Mouse (Mus musculus): ENCODE measurements around the gene Fam178b.
A peak's percentile ranks its signal among the peaks of the same experiment; 100 is the strongest.

Gene Fam178b

DNA sequence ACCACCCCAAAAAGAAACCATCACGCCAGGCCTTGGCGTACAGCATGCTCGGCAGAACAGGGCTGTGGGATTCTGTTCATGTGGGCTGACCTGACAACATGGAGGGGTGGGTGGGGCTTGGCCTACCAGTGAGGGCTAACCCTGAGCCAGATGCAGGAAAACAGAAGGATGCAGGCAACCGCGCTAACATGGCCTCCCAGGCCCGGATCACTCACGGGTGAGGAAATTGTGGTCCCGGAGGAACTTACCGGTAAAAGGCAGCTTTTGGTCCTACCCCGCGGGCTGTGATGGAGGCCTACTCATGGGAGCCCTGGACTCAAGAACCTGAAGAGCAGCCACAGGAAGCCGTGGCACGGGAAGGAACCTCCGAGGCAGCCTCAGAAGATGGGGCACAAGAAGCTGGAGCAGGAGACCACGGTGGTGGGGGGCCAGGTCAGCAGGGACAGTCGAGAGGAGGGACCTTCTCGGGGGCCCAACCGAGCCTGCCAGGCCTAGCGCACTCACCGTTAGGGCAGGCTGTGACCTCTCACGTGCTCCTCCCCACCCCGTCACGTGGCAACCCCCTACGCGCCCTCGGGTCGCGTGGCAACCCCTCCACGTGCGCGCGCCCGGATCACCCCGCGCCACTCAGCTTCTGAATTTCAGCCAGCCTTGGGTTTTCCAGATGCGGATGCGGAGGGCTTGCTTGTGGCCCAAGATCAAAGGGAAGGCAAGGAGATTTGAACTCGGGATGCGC is at the start of gene Fam178b:
TSS of gene Fam178b (minus strand) at position 564 of the 736 bp plus-strand sequence.
- peak; percentile 79 for DNase-seq (ENCODE audit: low read depth, low spot score)

DNA sequence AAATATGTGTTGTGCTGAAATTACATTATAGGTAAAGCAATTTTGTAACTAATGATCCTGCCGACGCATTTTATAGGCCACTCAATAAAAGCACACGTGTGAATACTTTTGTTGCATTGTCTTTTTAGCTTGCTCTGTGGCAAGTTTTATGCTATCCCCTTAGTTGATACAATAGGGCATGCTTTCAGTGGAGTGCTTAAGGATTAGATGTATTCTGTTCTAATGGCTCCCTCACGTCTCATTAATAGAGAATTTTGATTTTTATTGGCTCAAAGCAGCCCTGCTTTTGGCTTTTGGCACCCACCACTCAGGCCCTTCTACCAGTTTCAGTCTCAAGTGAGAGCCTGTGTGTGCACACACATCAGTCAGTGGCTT is 41.1 kb upstream of the Fam178b start:
- no peak for DNase-seq (ENCODE audit: low read depth, low spot score)

DNA sequence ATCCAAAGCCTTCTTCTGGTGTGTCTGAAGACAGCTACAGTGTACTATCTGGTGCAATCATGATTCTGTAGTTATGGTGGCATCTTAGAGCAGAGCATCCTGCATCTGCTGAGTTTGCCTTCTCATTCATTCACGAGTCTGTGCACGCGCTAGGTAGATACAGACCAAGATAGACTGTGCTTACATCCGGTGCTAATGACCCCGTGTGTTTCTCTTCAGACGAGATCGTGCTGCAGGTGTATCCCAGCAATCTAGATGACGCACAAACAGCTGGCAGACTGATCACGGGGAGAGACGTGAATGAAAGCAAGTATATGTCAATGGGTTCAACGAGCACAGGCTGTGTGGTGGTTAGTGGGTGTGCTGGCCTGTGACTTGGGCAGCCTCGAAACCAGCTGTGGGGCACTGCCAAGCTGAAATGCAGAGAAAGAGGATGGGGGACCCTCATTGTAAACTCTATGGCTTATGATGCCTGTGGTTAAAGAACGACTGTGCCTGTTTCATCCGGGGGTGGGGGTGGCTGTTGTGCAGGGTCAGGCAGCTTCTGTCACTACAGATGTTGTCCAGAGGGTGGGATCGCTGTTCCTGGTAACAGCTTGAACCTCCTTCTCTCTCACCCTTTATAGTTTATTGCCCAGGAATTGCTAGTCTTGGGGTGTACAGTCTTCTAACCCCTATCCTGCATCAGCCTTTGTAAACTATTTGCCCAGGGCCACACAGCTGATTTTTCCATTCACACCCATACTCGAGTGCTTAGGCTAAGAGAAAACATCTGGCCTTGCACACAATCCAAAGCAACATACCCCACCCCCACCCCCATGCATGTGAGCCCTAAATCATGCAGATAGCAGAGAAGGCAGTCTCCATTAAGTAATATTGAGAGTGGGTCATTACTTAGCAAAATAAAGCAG is 40.4 kb upstream of the Fam178b start:
- no peak for DNase-seq (ENCODE audit: low read depth, low spot score)

DNA sequence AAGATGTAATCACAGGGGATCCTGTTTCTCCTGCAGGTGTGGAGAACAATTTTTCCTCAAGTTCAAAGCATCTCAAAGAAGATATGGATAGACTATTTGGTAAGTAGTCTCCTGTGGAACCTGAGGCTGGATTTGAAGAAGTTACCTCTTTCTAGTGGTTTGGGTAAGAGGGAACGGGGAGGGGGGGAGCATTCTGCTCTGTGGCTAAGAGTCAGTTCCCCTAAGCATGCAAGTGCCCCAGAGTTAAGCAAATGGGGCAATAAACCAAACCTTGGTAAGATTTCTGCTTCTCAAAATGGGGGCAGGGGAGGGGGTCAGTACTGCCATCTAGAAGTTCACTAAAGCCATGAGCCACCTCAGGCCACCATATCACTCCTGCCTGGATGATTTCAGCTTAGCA is 35.8 kb upstream of the Fam178b start:
- DNase-seq (ENCODE audit: low read depth, low spot score) = no peak

DNA sequence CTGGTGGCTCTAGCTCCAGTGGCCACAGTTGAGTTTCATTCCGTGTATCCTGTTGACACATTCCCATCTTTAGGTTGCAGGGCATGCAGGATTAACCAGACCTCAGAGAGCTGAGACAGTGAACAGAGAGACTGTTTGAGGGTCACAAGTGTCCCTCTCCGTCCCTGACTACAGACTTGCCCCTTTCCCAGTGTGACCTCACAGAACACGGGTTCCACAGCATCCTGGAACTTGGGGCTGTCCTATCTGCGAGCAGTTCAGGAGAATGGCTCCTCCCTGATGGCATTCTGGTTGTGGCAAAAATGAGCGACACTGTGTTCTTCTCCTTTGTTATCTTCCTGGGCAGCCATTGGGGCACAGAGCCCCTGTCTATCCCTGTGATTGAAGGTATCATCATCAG is 31.3 kb upstream of the Fam178b start, which contains the start of gene Actr1b:
TSS of gene Actr1b (minus strand) at position 112 of the 400 bp plus-strand sequence.
- DNase-seq (ENCODE audit: low read depth, low spot score) = no peak

DNA sequence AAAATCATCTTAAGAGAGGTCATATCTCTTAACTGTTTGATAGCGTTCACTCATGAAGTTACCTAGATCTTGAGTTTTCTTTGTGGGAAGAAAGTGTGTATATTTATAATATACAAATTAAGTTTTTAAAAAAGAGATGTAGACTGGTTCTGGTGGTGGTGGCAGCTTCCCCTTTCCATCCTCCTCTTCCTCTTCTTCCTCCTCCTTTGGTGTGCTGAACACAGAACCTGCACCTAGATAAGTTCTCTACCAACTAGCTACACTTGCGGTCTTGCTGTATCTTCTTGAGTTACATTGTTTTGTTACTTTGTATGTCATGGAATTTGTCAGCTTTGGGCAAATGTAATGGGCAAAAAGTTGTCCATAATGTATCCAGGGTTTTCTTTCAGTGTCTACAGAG is 28.1 kb upstream of the Fam178b start:
- no peak for DNase-seq (ENCODE audit: low read depth, low spot score)

DNA sequence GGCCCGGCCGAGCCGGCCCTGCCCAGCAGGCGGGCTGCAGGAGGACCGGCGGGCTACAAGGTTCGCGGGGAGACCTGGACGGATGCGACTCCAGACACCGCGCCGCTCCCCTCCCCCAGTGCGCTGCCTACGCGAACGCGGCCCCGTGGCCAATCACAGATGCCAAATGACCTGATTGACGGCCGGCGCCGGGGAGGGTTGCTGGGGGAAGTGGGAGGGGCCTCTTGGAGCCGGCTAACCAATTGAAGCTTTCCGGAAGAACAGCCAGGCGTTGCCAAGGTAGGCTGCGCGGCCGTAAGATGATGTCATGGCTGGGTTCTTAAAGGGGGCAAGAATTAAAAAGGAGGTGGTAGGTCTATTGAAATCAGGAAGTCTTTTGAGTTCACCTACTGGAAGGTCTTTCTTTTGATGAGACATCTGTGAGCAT is 26.9 kb upstream of the Fam178b start, which contains the start of gene 4933424G06Rik:
TSS of gene 4933424G06Rik (plus strand) at position 296 of the 427 bp plus-strand sequence.
- DNase-seq (ENCODE audit: low read depth, low spot score) = peak; percentile 98

DNA sequence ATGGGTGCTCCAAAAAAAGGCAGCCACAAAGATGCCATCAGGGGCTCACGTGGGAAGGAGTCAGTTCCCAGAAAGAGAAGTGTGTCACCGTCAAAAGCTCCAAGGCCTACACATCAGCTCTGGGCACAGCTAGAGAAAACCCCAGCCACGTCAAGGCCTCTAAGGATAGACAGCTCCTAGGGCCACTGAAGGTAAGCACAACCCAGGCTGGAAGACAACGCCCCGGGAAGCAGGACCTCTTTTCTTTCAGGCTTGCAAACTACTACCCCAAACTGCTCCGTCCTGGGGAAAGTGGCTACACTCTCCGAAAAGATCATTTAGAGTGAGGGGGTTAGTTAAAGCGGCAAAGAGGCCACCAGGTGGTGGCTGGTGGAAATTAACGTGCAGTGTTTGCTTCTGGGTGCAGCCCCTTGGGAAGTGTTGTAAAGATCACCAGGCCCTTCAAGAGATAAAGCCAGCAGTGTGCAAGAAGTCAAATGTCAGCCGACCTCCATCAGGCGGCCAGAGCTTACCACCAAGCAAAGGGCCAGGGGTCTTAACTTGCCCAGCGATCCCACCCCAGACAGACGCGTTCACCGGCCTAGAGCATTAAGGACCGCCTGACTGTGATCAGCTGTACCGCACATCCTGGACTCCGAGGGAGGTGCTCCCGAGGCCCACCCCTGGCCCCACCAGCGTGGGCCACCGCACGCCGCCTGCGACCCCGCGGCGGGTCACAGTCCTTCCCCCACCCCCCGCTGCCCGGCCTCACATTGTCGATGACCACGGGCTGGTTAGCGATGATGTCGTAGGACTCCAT is 26.3 kb upstream of the Fam178b start:
- DNase-seq (ENCODE audit: low read depth, low spot score) = peak; percentile 64

DNA sequence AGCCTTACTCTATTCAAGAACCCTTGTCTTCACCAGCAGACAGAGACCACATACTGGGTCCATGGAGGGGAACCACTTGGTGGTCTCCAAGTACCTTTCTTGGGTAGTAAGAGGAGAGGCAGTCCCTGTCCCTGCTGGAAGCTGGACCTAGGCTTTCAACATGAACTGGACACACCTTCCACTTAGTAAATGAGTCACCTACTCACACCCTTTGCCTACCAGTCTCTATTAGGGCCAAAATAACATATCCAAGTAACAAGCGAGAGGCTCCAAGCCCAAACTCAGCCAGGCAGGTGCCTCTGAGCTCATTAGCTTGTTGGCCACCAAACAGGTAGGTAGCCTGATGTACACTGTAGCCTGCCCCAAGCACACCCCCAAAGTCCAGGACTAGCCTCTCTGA is 25.6 kb upstream of the Fam178b start:
- DNase-seq (ENCODE audit: low read depth, low spot score) = no peak

DNA sequence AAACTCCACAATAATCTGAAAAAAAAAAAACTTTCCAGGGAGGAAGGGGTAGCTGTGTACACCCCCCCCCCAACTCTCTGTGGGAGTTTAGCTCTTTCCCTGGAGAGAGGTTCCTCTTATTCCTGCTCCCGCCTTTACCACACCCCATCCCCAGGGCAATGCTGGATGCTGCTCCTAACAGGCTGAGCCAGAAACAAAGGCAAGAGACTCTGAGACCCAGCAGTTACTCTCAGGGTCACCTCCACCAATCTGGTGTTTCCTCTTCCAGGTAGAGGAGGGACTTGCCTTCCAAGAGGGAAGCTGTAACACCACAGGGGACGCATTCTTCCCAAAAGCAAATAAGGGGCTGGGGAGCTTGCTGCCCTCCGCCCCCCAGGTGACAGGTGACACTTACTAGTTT is 24.8 kb upstream of the Fam178b start:
- peak; percentile 93 for DNase-seq (ENCODE audit: low read depth, low spot score)

DNA sequence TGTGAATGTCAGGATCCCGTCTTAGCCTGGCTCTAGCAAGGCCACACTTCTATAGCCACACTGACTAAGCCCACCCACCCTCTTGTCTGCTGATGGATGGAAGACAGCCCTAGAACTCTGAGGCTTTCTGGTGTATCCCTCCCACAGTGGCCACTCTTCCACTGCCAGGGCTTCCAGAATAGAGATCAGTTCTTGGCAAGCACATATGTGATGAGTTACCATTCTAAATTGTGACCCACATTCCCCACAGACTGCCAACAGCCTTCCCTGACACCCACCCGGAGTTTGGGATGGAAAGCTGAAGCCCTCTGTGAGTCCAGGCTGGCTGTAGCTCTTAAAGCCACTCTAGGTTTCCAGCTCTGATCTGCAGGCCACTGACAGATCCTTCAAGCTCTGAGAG is 24.2 kb upstream of the Fam178b start:
- no peak for DNase-seq (ENCODE audit: low read depth, low spot score)

DNA sequence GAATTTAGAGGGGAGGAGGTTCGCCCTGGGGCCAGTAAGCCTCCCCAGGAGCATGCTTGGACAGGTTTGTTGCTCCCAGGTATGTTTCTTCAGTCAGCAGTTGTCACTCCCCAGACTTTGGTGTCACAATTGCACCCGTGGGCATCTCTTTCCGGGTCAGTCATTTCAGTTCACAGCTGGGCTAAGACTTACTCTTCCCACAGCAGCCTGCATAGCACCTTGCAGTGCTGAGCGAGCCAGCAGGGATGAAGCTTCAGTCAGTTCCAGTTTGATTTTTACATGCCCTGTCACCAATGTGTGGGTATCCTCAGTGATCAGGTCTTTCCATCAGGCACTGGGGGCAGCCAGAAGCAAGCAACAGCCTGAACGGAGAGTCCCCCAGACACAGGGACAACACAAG is 14.0 kb upstream of the Fam178b start:
- DNase-seq (ENCODE audit: low read depth, low spot score) = no peak

DNA sequence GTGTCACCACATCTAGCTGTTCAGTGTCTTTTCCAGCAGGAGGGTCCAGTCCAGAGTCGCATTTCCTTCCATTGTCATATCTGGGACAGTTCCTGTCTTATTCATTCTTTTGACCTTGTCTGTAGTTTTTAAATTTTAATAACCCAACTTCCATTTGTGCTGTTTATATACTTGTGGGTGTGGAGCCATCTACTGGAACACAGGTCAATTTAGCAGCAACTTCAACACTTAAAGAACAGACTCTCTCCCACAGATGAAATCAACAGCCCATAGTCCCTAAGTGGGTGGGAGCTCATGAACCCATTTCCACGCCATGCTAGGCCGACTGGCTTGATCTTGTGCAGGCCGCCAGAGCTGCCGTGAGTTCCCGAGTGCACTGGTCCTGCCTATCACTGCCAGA is 13.4 kb upstream of the Fam178b start:
- DNase-seq (ENCODE audit: low read depth, low spot score) = no peak

DNA sequence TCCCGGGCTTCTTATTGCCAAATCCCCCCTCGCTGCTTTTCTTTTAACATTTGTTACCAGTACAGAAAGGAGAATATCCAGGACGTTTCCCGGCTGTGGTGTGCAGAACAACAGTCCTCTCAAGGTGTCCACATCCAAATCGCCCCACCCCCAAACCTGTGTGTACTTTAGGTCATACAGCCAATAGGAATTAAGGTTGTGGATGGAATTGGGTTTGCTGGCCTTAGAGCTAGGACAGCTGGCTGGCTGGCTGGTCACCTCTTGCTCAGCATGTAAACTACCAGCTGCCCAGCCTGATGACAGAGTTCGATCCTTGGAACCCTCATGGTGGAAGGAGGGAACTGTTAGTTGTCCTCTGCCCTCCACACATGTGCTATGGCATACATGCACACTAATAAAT is 11.9 kb upstream of the Fam178b start:
- DNase-seq (ENCODE audit: low read depth, low spot score) = no peak

DNA sequence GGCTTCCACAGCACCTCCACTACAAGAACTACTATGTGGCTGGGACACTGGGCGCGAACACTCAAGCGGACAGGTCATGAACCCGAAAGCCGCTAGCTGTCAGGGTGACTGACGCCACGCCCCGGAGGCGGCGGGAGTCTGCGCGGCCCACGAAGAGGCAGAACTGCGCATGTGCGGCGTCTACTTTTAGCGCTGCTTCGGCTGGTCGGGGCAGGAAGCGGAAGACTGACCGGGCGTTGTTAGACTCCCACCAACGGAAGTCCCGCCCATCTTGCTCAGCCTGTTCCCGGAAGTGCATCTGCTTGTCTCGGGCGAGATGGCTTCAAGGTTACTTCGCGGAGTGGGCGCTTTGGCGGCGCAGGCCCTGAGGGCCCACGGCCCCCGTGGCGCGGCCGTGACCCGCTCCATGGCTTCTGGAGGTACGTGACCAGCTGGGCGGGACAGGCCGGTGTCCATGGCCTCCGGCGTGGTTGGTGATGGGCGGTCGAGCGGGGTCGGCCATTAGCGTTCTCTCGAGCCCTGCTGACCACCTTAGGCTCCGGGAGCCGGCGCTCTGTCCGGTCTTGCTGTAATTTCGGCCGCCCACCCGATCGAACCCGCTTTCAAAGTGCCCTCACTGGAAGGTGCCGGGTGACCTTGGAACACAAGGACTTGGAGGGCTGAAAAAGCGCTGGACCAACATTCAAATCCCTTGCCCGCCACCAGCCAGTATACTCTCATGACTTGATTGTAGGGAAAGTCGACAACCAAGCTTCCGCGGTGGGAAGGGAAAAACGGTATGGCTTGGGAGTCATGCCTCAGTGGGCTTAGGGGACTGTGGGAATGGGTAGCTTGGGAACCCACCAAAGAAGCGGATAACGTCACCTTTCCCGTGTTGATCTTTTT is 8.5 kb upstream of the Fam178b start, which contains the start of gene Cox5b:
TSS of gene Cox5b (plus strand) at position 179 of the 885 bp plus-strand sequence.
- DNase-seq (ENCODE audit: low read depth, low spot score) = peak; percentile 98

DNA sequence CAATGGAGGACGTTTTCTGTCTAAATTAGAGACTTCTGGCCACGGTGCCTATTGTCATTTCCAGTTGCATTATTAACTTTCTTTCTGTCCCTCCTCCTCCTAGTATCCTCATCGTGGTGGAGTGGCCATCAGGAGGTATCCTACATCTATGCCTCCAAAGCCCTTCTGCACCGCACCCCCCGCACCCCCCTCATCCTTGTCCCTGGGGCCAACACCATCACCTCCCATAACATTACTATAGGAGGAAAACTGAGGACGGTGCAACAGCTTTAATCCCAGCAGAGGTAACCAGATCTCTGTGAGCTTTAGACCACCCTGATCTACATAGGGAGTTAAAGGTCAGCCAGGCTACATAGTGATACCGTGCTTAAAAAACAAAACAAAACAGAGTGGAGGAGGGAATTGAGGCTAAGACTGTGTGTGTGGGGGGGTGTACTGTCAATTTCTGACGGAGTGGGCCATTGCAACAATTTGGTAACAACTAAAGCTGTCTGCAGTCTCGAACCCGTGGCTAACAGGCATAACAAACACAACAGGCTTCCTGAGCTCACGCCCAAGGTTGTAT is 7.8 kb upstream of the Fam178b start:
- no peak for DNase-seq (ENCODE audit: low read depth, low spot score)

DNA sequence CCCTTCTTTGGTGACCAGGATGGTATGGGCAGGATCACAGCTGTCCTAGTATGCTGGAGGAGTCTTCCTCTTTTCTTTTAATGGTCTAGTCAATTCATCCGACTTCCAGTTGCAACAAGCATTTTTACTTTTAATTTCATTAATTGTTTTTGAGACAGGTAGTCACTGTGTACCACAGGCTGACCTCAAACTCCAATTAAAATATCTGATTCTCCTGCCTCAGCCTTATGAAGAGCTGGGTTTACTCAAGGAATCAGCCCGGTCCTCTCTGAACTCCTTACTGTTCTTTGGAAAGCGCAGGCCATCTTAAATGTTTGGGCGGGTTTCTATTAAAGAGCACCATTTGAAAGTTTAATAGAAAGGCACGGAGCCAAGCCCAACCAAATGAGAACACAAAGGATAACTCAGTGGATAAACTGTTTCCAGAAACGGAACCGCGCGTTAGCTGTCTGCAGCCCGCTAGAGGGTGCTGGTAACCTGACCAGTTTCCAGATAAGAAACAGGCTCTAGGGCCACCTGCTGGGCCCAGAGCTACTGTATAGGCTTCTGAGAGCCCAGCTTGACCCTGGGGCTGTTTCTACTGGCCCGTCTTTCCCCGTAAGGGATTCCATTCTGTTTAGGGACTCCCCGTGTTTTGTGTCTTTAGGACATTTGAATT is 956 bp upstream of the Fam178b start:
- DNase-seq (ENCODE audit: low read depth, low spot score) = peak; percentile 92

DNA sequence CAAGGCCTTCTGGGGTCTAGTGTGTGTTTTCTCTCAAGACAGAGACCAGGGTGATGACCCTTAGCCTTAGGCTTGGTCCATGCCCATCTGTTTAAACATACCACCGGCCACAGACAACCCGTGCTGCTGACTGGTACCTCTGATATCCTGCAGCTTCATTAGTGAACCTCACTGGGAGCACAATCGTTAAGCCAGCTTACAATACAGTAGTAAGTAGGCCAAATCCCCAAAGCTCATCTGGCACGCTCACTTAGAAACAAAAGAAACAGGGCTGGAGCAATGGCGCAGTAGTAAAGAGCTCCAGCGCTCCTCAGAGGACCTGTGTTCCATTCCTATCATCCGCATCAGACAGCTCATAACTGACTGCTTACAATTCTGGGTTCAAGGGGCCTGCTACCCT is 2.1 kb downstream of the Fam178b start:
- DNase-seq (ENCODE audit: low read depth, low spot score) = no peak

DNA sequence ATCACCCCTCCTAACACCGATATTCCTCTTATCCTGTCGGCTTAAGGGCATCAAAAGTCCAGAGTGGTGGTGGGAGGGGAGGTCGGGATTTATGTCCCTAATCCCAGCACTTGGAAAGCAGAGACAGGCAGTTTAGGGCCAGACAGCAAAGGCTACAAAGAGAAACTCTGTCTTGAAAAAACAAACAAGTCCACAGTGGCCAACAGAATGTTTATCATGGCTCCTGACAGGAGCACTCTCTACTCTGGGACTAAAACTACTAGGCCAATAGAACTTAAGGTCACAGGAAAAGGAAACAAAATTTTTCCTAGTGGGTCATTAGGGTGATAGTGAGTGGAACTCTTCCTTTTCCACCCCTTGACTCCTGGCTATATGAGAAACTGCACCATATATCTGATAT is 8.0 kb downstream of the Fam178b start:
- DNase-seq (ENCODE audit: low read depth, low spot score) = no peak
